ENCODE assay signal across 9 mouse cellular contexts in the genomic region with DNA sequence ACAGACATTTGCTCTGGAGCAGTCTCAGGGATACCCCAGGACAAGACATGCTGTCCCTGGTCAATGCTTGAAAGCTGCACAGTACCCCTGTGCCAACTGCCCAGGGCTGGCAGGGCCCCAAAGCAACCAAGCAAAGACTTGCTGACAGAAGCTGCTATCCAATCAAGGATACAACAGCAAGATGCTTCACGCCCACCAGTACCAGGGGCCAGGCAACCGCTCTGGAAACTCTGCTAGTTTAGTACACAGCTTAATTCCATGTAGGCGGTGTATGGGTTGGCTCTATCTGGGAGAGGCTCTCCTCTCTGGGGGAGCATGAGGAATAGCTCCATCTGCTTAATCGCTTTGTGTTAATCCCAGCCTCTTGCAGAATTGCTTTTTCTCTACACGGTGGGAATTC. TPM values are rescaled to one million over a fixed set of nuclear protein-coding genes. Genes with fewer than 3 reads are reported as not detected.
DNase-seq lines count a peak whose midpoint lies in the region; ATAC-seq and TF ChIP-seq lines count a peak whose summit lies in the region.
"Had no signal": no experiment of that assay in that cellular context is flagged by ENCODE, and none has a peak within 500 bp of the region (broad histone marks: within the 10 kb centered on the region; RNA-seq: fewer than 3 reads in every experiment).

No protein-coding gene starts in this region.

- peak; percentile 62 for DNase-seq in forebrain, embryonic 14.5 days (ENCODE audit: low spot score)
- no peak for DNase-seq in forebrain, embryonic 11.5 days (ENCODE audit: low spot score)
- peak; percentile 89 for DNase-seq in brain, adult 2 months (ENCODE audit: low read depth, low spot score)
- peak; percentile 88 for DNase-seq in hindbrain, postnatal 0 days (ENCODE audit: low spot score)
- peak; percentile 66 to 69 for DNase-seq in left cerebral cortex, postnatal 36 days (ENCODE audit: low spot score in 2 of 2)
- DNase-seq in lung, postnatal 10 days, result no peak
- no peak for DNase-seq in urinary bladder, postnatal 25 days (ENCODE audit: low spot score)
- no peak for DNase-seq in spleen, postnatal 36 days (ENCODE audit: low spot score in 2 of 2)

- H3K4me1 ChIP-seq in forebrain, embryonic 14.5 days (ENCODE audit: control insufficient read depth, insufficient read depth, low read length), result peaks cover 9% of the 10 kb centered on the region
- H3K4me1 ChIP-seq in forebrain, embryonic 11.5 days (replicated peaks; ENCODE audit: control insufficient read depth, insufficient read depth, low read length), result no peaks in the 10 kb centered on the region
- H3K4me1 ChIP-seq in hindbrain, postnatal 0 days (ENCODE audit: insufficient read depth, low read length), result peaks cover 13% of the 10 kb centered on the region

- TF ChIP-seq CTCF in hindbrain, postnatal 0 days (IDR thresholded peaks at IDR 0.05; ENCODE audit: low read depth), result no peak

- no peak overlapping the region for H3K4me2 ChIP-seq in forebrain, embryonic 14.5 days (ENCODE audit: low read length)
- no peak overlapping the region for H3K4me2 ChIP-seq in forebrain, embryonic 11.5 days (ENCODE audit: low read depth, low read length, severe bottlenecking)
- no peak overlapping the region for H3K4me2 ChIP-seq in hindbrain, postnatal 0 days (ENCODE audit: low read depth, low read length)

- H3K27me3 ChIP-seq in forebrain, embryonic 14.5 days (replicated peaks; ENCODE audit: control insufficient read depth, insufficient read depth, low read length), result no peaks in the 10 kb centered on the region
- H3K27me3 ChIP-seq in forebrain, embryonic 11.5 days (ENCODE audit: control insufficient read depth, insufficient read depth, low read length), result no peaks in the 10 kb centered on the region
- no peaks in the 10 kb centered on the region for H3K27me3 ChIP-seq in hindbrain, postnatal 0 days (ENCODE audit: insufficient read depth, low read length)

- peak overlapping the region; percentile 88 for H3K27ac ChIP-seq in forebrain, embryonic 14.5 days (ENCODE audit: low read depth, low read length)
- H3K27ac ChIP-seq in forebrain, embryonic 11.5 days (ENCODE audit: low read depth, low read length), result no peak overlapping the region
- H3K27ac ChIP-seq in hindbrain, postnatal 0 days, result peak overlapping the region; percentile 12

- H3K36me3 ChIP-seq in forebrain, embryonic 14.5 days (ENCODE audit: control insufficient read depth, insufficient read depth, low read length), result 0 out of 2 replicates have a peak, but pooled peaks cover 4% of the 10 kb centered on the region
- no peaks in the 10 kb centered on the region for H3K36me3 ChIP-seq in forebrain, embryonic 11.5 days (ENCODE audit: control insufficient read depth, insufficient read depth, low read length)
- no peaks in the 10 kb centered on the region for H3K36me3 ChIP-seq in hindbrain, postnatal 0 days (ENCODE audit: insufficient read depth, low read length)

- intact Hi-C loops in left cerebral cortex, postnatal 36 days (cut with DNase I), result no loop called here

- 58% methylated on average over 5 of the region's 5 CpGs for WGBS in forebrain, embryonic 14.5 days
- 75% methylated on average over 5 of the region's 5 CpGs for WGBS in forebrain, embryonic 11.5 days
- WGBS in hindbrain, postnatal 0 days, result 31% methylated on average over 5 of the region's 5 CpGs

- peak; percentile 73; the same call in 1 of the 2 replicates for ATAC-seq in forebrain, embryonic 14.5 days
- no peak for ATAC-seq in forebrain, embryonic 11.5 days (replicated peaks; ENCODE audit: low FRiP score)
- peak; percentile 87 for ATAC-seq in hindbrain, postnatal 0 days

- no peaks in the 10 kb centered on the region for H3K9me3 ChIP-seq in forebrain, embryonic 14.5 days (replicated peaks; ENCODE audit: control insufficient read depth, low read length)
- no peaks in the 10 kb centered on the region for H3K9me3 ChIP-seq in forebrain, embryonic 11.5 days (ENCODE audit: control insufficient read depth, low read length)
- no peaks in the 10 kb centered on the region for H3K9me3 ChIP-seq in hindbrain, postnatal 0 days (ENCODE audit: low read length)

- no peak overlapping the region for H3K9ac ChIP-seq in forebrain, embryonic 14.5 days (ENCODE audit: low read length)
- no peak overlapping the region for H3K9ac ChIP-seq in forebrain, embryonic 11.5 days (ENCODE audit: low read length)
- no peak overlapping the region for H3K9ac ChIP-seq in hindbrain, postnatal 0 days (replicated peaks; ENCODE audit: low read length)

- no peak overlapping the region for H3K4me3 ChIP-seq in forebrain, embryonic 14.5 days (ENCODE audit: low read depth, low read length)
- H3K4me3 ChIP-seq in forebrain, embryonic 11.5 days (ENCODE audit: low read depth, low read length), result no peak overlapping the region
- no peak overlapping the region for H3K4me3 ChIP-seq in hindbrain, postnatal 0 days (ENCODE audit: low read length)

RNA-seq across cellular contexts. Expression of gene 1700019N19Rik, which starts 35.3 kb away (rescaled TPM):
- polyA plus RNA-seq in forebrain, embryonic 14.5 days (2014; fragmentation: Nextera tagmentation; extraction: Ambion mirVana), result not detected in 2 replicates
- not detected in 2 replicates for polyA plus RNA-seq in forebrain, embryonic 11.5 days (2014; fragmentation: Nextera tagmentation; extraction: Ambion mirVana)
- not detected in 2 replicates for total RNA-seq in hindbrain, postnatal 0 days (2014; rRNA removed)
- polyA plus RNA-seq in hindbrain, postnatal 0 days (2015; fragmentation: Nextera tagmentation; extraction: Ambion mirVana), result not detected in 2 replicates
- 1 to 10 TPM in 1 of 2 experiments, not detected in 1; 1.1 TPM for total RNA-seq in left cerebral cortex, postnatal 36 days (2021)
- total RNA-seq: liver, adult 2 months had no signal
- polyA plus RNA-seq: liver, adult 2 months had no signal

Comparison
In these comparisons a context has a peak if more than half of its experiments do, and no peak if none do; other contexts are left out.
1. DNase-seq: peak in forebrain, embryonic 14.5 days (single experiment), brain, adult 2 months (single experiment), hindbrain, postnatal 0 days (single experiment) and left cerebral cortex, postnatal 36 days (2 of 2); none in forebrain, embryonic 11.5 days (single experiment), lung, postnatal 10 days (single experiment), urinary bladder, postnatal 25 days (single experiment) and spleen, postnatal 36 days (0 of 2).